Mouse (Mus musculus) retina, postnatal 1 day (tissue): ENCODE data around the gene Rnf166.

Experiments
- DNase-seq: peaks from one replicate; pipeline ENCODE4 v3.0.0-alpha.2; 2012

Gene Rnf166

DNA sequence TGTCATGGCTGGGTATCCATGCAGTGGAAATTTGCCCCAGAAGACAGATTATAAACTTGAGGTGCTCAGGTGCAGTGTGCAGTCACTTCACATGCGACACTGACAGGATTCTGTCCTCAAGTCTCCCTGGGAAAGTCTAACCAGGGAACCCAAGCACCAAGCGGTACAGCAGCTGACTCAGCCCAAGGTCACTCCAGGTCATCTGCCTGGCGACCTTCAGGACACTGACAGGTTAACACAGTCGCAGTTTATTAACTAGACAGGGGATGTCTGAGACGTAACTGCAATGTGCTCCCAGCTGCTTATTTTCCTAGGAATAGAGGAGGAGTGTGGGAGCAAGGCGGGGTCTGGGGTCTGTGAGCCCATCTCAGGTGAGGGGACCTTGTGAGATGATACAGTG, 6.5 kb downstream of the Rnf166 start:
- no peak for DNase-seq

DNA sequence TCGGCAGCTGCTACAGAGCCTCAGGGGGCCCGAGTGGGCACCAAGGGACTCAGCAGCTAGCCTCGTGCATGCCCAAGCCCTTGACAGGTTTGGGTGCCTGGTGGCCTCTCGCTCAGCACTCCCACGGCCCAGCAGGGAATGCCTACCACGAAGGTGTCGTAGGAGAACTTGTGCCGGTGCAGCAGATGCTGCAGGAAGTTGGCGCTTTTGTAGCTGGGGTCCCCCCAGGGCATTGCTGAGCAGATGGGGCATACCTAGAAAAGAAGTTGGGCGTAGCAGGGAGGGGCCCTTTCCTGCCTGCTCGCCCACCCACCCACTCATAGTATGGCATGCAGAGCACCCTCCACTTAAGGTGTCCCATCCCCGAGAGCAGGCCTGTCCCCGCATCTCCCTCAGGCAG, 8.0 kb downstream of the Rnf166 start:
- no peak for DNase-seq

DNA sequence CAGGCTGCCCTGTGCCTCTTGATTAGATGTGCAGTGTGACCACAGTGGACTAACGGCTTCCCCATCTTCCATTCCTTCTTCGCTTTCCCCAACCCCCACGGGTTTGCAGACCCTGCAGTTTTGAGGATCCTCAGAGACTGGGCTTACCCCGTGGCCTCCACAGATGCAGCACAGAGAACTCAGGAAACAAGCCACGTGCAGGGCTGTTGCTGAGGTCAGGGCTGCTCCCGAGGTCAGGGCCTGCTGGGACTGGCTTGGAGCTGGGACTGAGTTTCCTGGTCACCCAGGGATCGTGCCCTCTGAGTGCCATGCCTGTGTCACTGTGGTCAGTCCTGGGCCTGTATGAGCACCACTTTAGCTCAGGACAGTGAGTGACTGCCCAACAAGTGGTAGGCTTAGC, 10.9 kb downstream of the Rnf166 start:
- DNase-seq: no peak

DNA sequence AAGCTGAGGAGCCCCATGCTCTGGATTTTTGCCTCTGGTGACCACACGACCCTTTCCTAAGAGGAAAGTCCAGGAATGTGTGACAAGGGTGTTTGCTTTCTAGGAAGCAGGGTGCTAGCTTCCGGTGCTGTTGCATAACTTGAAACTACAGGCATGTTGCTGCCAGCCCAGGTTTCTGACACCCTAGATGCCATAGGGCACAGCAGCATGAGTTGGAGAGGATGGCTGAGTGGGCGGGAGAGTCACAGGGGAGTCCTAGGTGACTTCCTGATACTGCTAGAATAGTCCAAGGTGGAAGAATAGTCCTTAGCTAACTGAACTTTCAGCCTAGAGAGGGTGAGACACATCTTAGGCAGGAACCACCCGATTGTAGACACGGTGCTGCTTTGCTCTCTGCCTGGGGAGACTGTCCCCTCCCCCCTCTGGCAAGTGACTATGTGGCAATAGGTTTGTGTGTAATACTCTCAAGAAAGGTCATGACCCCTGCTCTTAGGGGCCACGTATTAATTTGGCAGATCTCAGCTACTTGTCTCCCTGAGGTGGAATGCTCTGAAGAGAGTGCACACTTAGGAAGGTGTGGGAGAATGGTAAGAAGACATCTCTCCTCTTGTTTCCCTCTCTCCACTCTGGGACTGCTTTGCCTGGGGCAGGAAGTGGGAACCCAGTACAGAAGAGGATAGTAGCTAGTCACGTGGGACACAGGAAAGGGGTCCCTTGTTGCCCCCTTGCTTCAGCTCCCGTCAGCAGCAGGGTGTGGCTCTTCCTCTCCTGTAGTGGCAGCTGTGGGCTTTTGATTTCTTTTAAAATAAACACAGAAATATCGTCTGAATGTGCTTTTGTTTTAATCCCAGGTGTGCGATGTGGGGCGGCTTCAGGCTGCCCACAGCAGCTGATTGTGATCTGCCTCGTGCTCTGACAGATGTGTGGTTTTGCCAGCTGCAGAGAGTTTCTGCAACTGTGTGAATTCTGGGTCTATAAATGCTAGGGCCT, 11.9 kb downstream of the Rnf166 start:
- no peak for DNase-seq

DNA sequence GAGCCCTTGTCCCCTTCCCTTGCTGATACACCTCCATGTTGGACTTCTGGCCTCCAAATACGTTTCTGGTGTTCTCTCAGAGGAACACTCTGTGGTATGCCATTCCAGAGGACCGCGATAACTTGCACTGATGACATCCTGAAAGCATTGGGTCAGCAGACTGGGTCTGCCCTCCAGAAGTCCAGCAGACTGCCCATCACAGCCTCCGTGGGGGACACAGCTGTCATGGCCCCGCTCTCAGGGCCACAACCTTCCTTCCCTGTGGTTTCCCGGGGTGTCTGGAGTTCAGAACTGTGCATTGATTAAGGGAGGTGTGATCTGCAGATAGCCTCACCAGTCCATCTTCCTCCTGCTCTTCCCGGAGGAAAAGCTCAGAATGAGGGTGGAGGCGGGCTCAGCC, 13.4 kb downstream of the Rnf166 start:
- no peak for DNase-seq

DNA sequence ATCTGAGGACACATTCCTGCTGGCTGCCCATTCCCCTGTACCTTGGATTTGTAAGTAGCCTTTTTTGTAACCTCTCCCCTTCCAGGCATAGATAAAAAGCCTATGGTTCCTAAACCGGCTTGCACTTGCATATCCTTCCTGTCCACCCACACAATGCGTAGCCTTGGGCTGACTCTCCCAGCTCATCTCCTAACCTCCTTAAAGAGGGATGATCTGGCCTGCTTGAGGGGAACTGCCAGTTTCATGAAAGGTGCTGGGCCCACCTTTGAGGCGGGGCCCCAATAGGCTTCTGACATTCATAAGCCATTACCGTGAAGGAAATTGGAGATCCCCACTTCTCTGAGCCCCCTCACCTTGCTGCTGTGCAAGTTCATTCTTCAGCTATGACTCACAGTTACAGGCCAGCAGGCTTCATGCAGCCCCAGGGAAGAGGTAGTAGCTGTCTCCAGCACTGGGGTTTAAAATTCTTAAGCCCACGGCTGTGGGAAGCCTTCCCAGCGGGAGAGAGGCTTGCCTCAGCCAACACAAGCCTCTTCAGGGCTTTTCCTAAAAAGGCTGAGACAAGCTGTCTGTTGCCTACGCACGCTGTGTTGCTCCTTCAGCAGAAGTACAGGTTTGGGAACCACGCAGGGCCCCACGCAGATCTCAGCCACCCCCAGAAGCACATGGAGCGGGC, 14.3 kb downstream of the Rnf166 start:
- no peak for DNase-seq

DNA sequence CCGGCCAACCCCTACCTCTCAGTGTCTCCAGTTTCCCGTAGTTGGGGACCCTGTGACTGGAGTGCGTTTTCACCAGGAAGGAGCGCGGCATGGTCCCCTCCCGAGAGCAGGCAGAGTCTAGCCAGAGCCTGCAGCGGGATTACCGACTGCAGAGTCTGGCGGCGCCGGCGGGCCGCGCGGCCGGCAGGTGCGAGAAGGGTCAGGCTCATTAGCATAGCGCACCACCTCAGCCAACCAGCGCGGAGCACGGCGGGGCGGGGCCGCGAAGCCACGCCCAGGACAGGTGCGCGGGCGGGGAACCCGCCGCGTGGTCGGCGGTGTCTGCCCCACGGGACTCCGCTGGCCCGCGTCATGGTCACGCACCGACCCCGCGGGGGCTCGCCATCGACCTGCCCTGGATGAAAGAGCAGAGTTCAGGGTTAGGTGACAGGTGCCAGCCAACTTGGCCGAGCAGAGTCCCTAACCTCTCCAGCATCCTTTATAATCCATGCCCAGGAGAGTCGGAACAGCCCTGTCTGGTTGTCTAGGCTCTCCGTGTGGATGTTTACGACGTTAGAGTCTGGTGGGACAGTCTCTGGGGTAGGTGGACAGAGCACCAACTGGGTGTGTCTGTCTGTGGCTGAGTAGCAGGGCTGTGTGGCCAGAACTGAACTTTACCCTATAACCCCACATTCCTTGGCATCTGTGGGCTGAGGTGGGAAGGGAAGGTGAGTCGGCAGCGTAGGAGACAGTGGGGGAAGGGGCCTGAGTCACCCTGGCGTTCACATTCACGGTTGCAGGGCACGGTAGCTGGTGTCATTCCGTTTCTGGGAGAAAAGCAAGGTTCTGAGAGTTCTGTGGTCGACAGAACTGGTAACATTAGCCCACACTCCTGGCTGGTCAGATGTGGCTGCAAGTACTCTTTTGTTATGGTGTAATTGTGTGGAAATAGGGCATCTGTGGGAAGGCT, 15.1 kb downstream of the Rnf166 start, which contains the start of gene Snai3:
Gene Snai3, minus strand, starts transcription at position 210 of the 949 bp plus-strand sequence.
- DNase-seq: peak; percentile 77

DNA sequence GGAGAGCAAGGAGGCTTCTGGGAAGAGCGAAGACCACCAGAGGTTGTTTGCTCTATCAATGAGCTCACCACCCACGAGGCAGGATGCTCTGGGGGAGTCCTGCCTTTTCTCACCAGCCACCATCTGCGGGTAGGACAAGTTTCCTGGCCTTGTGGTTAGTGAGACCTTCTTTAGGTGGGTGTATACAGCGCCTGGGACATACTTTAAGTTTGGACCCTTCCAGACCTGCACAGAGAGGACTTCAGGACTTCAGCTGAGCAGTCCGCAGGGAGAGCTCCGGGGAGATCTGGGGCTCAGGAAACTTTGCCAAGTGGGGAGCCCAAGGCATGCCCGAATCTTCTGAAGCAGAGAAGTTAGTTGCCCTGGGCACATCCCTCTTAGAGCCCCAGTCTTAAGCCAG, 15.9 kb downstream of the Rnf166 start:
- DNase-seq: no peak

DNA sequence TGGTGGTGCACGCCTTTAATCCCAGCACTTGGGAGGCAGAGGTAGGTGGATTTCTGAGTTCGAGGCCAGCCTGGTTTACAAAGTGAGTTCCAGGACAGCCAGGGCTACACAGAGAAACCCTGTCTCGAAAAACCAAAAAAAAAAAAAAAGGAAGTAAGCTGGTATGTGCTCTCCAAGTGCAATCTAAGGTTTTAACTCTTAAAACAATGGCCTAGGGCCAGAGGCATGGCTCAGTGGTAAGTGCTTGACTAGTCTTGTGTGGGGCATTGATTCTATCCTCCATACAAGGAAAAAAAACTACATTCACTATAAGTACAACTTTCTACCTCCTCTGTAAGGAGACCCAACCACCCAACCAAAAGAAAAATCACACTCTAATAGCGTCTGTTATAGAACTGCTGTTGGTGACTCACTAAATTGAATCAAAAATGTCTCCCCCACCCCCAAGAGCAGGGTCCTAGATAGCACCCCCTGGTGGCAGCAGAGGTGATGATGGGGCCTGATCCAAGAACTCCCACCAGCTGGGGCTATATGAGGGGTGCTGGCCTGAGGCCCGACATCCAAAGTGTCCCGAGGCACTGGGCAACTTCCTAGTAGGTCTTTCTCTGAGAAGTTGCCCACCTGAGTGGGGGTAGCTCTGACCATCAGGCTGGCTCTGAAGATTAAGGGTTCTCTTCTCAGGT, 16.5 kb downstream of the Rnf166 start:
- peak; percentile 56 for DNase-seq

DNA sequence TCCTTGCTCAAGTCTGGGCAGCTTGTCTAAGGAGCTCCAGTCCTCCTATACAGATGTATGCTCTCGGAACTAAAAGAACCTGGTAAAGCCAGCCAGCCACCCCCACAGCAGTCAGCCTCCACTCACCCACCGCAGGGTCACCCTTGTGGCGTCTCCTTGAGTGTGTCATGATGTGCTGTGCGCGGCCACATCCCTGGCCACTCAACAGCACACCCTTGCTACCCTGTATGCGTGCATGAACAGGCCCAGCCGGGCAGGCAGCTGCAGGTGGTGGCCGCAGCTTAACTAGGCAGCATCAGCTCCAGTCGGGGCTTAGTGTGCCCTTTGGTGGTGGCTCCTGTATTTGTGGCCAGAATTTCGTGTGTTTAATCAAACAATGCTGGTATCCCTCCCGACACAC, 18.7 kb downstream of the Rnf166 start:
- DNase-seq: no peak

DNA sequence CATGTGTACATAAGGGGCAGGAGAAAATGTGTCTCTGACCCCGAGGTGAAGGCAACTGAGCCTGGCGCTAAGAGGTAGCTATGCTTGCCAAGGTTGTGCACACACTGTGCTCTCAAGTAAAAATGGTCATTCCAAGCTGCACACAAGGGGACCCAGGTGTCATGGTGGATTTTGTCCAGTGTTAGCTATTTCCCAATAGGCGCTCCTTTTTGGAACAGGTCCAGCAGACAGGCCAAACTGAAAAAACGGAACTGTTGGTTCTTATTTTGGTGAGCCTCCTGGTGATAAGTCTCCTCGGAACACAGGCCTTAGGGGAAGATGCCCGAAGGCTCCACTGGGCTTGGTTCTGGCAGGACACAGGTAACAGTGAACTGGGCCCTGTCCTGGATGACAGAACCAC, 21.5 kb downstream of the Rnf166 start:
- no peak for DNase-seq

DNA sequence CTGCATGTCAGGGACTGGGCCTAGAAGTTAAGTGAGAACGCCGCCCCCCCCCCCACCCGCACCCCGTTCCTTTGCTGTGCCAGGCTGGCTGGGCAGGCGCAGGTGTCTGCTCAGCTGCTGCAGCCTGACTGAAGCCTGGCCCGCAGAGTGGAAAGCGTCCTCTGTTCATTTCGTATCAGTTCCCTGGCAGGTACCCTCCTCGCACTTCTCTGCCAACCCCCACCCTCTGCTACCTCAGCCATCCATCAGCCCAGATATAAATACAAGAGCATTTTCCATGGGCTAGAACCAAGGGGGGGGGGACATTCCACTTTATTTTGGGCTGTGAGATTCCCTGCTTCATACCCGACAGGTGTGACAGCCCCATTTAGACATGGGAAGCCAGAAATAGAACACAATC, 23.7 kb downstream of the Rnf166 start:
- DNase-seq: no peak

- no peak for DNase-seq
These were observed 24.6 kb downstream of the Rnf166 start for GRCm38 (mm10) chr8:122451161-122451703.

GRCm38 (mm10) chr8:122445203-122445602, 30.7 kb downstream of the Rnf166 start:
- DNase-seq: no peak

DNA sequence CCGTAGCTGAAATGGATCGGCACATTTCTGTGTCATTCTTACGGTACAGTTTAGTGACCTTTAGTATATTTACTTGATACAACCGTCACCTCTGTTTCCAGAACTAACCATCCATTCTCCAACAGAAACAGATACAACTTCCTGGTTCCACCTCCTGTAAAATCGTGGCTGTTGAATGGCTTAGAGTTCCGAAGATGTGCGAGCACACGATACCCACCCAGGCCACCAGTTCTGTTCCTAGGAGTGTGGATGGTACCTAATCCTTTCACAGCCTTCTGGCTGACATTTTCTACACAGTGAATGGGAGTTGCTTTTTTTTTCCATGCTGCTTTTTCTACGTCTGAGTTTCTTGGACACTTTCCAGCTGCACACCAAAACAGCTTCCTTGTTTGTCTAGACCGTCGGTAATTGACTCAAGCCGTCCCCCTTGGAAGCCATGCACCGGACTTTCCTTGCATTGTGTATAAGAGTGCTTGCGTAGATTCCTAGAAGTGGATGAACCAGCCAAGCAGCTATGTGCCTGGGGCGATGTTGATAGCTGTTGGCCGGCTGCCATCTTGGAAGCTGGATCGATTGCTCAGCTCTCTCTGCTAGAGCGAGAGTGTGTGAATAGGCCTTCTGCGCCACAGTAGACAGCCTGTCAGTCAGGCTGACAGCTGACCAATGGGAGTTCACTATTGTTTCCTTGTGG, 31.7 kb downstream of the Rnf166 start:
- DNase-seq: peak; percentile 92

- DNase-seq: peak; percentile 100
These were observed 32.4 kb downstream of the Rnf166 start, which contains the start of gene Mvd for GRCm38 (mm10) chr8:122443262-122444006. Mvd (minus strand) TSS chr8:122443422.

DNA sequence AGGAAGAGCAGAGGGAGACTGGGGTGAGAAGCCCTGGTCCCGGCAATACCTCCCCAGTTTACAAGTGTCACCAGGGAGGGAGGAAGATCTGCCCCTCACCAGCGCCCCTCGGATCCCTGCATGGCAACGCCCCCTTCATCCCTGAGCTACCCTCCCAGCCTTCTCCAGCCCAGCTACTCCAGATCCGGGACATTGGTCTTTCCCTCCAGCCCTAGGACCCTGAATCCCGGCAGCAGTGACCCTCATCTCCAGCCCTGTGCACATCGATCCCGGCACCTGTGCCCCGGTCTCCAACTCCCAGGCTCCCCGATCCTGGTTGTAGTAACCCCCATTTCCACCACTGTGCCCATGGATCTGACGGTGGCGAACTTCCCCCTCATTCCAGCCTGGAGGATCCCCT, 33.1 kb downstream of the Rnf166 start:
- no peak for DNase-seq

DNA sequence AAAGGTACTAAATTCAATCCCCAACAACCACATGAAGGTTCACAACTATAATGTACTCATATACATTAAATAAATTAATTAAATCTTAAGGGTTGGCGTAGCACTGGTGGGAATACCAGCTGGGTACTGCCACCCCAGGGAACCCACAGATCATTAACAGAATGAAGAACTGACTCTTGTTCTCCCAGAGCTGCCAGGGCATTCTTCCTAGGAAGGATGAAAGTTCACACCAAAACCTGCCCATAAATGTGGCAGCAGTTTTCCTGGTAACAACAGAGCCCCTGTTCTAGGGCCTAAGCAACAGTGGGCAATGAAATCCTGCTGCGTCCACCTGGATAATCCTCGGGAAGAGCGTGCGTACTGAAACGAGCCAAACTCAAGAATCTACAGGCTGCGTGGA, 33.5 kb downstream of the Rnf166 start:
- DNase-seq: no peak

- DNase-seq: no peak
These were observed 34.5 kb downstream of the Rnf166 start for GRCm38 (mm10) chr8:122441326-122441725.

DNA sequence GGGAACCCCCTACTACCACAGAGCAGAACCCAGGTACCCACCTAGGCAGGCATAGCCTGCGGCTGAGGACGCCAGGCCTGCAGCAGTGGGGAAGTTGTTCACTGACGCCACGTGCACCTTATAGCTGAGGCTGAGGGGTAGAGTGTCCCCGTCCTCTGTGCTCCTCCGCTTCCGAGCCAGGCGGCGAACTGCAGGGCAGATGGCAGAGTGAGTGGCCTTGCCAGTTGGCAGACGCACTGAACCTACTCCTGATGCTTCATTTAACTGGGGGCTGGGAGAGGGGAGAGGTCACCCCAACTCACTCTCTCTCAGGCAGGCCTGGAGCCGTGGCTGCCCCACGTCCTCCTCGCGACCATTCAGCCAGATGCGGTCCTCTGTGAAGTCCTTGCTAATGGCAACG, 36.5 kb downstream of the Rnf166 start:
- no peak for DNase-seq
